Mouse (Mus musculus) lung, postnatal 10 days (tissue): ENCODE measurements around the gene Eif2b4.

ENCODE experiments used
- DNase-seq: peaks from one replicate; pipeline ENCODE4 v3.0.0; 2021

The Eif2b4 gene

GRCm38 (mm10) chr5:31153516-31154151 lies 39.6 kb downstream of the Eif2b4 start:
- DNase-seq = peak; percentile 11

GRCm38 (mm10) chr5:31151746-31152145 lies 41.5 kb downstream of the Eif2b4 start:
- no peak for DNase-seq

GRCm38 (mm10) chr5:31149781-31150180 lies 43.4 kb downstream of the Eif2b4 start:
- peak; percentile 35 for DNase-seq

- peak; percentile 45 for DNase-seq
Observed at GRCm38 (mm10) chr5:31138968-31139425, 54.2 kb downstream of the Eif2b4 start.

- DNase-seq = peak; percentile 34
Observed at GRCm38 (mm10) chr5:31138241-31138967, 54.8 kb downstream of the Eif2b4 start, which contains the start of gene Ucn. TSS of gene Ucn (minus strand) at chr5:31138829.

GRCm38 (mm10) chr5:31137658-31138057 lies 55.6 kb downstream of the Eif2b4 start:
- no peak for DNase-seq
